Mouse (Mus musculus) megakaryocyte-erythroid progenitor cell, adult 5 weeks (primary cell): Measurements from ENCODE around the gene Olfr463. TPM values are rescaled to one million over a fixed set of nuclear protein-coding genes. Genes with fewer than 3 reads are reported as not detected.

ENCODE experiments used
- polyA plus RNA-seq: library from polyadenylated mRNA; stranded (reverse); fragments of >175 nt; gene quantifications from 2 replicates; pipeline ENCODE4 v1.2.3, GENCODE M21; 2012

The Olfr463 gene
- 0.09 TPM in 1 of 2 replicates, not detected in the other for polyA plus RNA-seq

DNA sequence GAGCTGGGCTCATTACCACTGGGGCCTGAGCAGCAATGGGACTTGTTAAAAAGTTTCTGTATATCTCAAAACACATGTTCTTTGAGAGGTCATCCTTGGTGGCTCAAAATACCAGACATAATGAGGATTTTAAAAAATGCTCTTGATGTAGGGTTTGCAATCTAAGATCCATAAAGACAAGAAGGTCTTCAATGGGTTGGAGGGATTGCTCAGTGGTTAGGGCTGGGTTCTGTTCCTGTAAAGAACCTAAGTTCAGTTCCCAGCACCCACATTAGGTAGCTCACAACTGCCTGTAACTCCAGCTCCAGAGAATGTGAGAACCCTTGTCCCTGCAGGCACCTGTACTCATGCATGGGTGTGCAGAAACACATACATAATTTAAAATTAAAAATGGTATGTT lies at the start of gene Olfr463:
TSS of gene Olfr463 (minus strand) at position 101 of the 400 bp plus-strand sequence.

DNA sequence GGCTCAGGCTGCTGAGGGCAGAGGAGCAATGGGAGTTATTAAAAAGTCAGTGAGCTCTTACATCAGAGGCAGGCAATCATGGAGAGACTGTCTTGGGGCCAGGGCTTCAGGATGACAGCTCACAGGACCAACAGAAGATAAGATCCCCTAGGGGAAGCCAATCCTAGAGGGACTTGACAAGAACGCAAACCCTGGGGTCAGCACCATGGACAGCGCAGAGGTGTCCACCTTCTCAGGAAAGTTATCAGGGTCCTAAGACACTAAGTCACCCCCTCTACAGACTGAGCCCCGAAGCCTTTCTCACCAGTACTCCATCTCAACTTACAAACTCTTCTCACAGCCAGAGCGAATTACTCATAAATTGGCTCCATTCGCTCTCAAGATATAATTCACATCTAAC lies 23.8 kb upstream of the Olfr463 start, which contains the start of gene Olfr464:
TSS of gene Olfr464 (minus strand) at position 2 of the 400 bp plus-strand sequence.

DNA sequence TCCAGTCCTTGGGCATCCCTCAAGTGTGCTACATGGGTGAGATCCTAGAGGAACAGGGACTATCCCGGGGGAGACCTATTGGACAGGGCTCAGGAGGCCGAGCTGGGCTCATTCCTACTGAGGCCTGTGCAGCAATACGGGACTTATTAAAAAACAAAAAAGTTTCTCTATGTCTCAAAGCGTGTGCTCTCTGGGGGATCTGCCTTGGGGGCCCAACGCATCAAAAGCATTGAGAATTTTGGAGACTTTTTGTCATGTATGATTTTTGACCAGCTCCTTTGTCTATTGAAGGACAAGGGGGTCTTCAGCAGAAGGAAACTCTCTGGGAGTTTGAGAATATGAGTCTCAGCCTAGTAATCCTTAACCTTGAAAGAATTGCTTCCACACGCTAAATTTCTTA lies 5.0 kb downstream of the Olfr463 start, which contains the start of gene Olfr462:
TSS of gene Olfr462 (minus strand) at position 101 of the 400 bp plus-strand sequence.

DNA sequence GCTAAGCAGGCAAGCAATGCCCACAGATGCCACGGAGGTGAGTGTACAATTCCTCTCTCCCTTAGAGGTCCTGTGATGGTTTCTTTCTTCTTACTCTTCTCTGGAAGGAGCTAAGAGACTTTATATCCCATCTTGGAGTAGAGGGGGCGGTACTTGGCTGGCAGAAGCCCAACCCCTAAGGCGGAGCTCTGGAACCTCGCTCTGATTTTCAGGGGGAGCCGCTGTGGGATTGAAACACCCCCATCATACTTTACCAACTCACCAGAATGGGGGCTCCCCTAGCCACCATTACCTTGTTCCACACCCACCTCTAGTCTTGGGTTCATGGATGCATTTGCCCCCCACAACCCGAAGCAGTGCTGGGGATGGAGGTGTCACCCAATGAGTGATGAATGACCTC lies 21.8 kb downstream of the Olfr463 start, which contains the start of gene Epx:
TSS of gene Epx (minus strand) at position 101 of the 400 bp plus-strand sequence.

DNA sequence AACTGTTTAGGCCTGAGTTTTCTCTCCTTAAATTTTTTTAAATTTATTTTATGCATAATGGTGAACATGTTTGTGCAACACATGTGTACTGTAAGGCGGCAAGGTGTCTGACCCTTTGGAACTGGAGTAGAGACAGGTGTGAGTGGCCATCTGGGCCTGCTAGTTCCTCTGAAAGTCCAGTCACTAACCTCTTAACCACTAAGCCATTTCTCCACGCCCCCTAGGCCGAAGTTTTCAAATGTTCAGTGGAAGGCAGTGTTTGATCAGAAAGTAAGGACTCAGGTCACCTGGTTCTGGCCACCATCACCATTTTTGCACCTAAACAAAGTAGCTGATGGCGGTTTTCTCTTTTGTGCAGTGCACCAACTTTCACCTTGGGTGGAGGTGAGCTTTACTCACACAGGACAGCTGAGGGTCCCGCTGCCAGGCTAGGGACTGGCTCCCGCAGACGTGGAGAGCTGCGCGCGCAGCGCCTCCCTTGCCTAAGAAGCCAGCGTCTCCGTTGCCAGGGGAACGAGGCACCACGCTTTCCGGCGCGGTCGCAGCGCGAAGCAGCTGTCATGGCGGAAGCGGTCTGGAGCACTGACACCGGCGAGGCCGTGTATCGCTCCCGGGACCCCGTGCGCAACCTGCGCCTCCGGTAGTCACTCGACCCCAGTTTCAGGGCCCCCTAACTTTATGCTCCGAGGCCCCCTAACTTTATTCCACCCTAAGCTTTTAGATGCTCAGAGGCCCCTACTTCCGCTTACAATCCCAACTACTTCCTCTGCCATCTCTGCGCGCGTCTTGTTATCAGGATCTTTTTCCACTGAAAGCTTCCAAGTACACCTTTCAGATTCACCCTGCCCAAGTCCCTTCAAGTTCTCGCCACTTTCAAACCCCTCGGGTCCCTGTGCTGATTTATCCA lies 44.2 kb downstream of the Olfr463 start, which contains the start of gene Mks1:
TSS of gene Mks1 (plus strand) at position 526 of the 907 bp plus-strand sequence.

Other genes starting within 250 kb of the Olfr463 start
- gene Rnf43, start 234.7 kb downstream of the Olfr463 start, polyA plus RNA-seq: 1.6 and 3.4 TPM in 2 replicates
- 9.4 and 14.6 TPM in 2 replicates for gene Supt4a, start 159.8 kb downstream of the Olfr463 start, polyA plus RNA-seq
- 73.7 and 77.6 TPM in 2 replicates for gene Tspoap1, start 136.8 kb downstream of the Olfr463 start, polyA plus RNA-seq
- gene Mpo, start 103.8 kb downstream of the Olfr463 start, polyA plus RNA-seq: 6,503 and 9,975 TPM in 2 replicates
- gene Lpo, start 69.1 kb downstream of the Olfr463 start, polyA plus RNA-seq: not detected in 2 replicates
- 7.8 and 10.5 TPM in 2 replicates for gene Mks1, start 44.2 kb downstream of the Olfr463 start, polyA plus RNA-seq
- gene Epx, start 21.9 kb downstream of the Olfr463 start, polyA plus RNA-seq: 26.0 and 28.7 TPM in 2 replicates
- gene Olfr462, start 5.1 kb downstream of the Olfr463 start, polyA plus RNA-seq: 0.09 TPM in 1 of 2 replicates, not detected in the other
- gene Olfr464, start 23.6 kb upstream of the Olfr463 start, polyA plus RNA-seq: not detected in 2 replicates
- 44.7 and 68.1 TPM in 2 replicates for gene Dynll2, start 90.1 kb upstream of the Olfr463 start, polyA plus RNA-seq
- gene Srsf1, start 150.0 kb upstream of the Olfr463 start, polyA plus RNA-seq: 172 and 203 TPM in 2 replicates
- gene Vezf1, start 170.9 kb upstream of the Olfr463 start, polyA plus RNA-seq: 15.2 and 21.2 TPM in 2 replicates
- gene Cuedc1, start 200.7 kb upstream of the Olfr463 start, polyA plus RNA-seq: 10.7 and 17.8 TPM in 2 replicates